Mouse (Mus musculus): Measurements from ENCODE around the gene Prox2. TPM values are rescaled to one million over a fixed set of nuclear protein-coding genes. Genes with fewer than 3 reads are reported as not detected.

Gene Prox2
- 1.8 TPM for polyA plus RNA-seq (2014; fragmentation: Illumina TruSeq; extraction: RNeasy Lipid Tissue Mini Kit (QIAGEN cat#74804))

DNA sequence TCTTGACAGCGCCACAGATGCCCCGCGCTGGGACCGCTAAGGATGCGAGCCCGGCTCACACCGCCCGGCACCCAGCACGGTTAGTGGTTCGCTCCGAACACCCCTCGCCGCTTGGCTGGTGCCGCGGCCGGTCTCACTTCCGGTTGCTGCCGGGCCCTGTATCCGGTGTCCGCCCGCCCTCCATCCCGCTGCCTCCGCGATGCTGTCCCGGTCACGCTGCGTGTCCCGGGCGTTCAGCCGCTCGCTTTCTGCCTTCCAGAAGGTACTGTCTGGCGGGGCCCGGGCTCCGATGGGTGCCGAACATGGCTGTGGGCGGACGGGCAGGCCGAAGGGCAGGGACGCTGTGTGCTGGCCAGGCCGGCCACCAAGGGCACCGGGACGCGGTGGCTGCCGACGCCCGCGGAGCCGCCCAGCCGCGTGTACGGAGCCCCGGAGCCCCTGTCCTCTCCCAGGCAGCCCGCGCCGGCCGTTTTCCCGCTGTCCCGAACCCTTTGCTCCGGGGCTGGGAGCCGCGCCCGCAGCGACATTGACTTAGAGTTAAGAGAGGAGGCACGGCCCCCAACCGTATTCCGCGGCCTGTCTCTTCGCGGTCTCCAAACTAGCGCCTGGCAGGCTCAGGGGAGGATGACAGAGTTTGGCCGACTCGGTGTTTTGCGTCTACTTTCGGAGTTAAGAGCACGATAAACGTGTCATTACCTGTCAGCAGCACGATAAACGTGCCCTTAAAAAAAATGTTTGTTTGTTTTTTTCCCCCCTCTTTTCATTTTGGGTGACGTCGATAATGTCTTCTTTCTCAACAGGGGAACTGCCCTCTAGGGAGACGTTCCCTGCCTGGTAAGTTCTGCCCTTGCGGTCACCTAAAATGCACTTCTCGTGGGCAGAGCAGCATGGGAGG lies at the start of gene Prox2, which contains the start of gene Dlst:
TSS of gene Prox2 (minus strand) at position 62 of the 895 bp plus-strand sequence.
TSS of gene Dlst (plus strand) at position 136 of the 895 bp plus-strand sequence.

DNA sequence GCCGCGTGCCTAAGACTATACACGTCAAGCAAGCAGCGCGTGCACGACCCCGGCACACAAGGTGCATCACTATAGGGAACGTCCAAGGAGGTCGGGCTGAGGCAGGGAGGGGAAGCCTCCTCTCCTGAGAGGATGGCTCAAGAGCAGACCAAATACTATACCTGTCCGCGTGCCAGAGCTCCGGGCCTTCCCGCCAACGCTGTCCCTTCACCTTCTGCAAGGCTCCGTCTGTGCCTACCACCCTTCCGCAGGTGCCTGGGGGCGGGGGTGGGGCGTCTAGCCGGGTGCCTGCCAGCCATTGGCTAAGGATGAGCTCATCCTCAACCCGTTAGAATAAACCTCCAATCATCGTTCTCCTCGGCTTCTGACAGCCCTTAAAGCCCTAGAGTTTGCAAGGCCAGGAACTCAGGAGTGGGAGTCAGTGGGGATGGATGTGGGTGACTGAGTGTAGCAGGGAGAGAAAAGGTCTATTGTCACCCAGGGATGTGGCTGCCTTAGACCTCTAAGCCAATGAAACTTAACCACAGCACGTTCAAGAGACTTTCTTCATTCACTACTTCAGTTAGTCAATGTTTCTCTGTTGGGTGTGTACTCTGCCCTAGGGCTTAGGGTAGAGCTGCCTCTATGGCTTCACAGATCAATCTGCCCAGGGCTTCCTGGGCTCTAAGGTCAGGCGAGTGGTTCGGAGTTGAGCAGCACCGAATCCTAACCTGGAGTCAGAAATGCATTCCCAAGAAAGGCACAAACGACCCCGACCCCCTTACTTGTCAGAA lies 40.6 kb upstream of the Prox2 start, which contains the start of gene Rps6kl1:
TSS of gene Rps6kl1 (minus strand) at position 263 of the 773 bp plus-strand sequence.

Other genes with a start within 250 kb of the Prox2 start
- gene Ltbp2, start 234.2 kb downstream of the Prox2 start, polyA plus RNA-seq (2014; fragmentation: Illumina TruSeq; extraction: RNeasy Lipid Tissue Mini Kit (QIAGEN cat#74804)) = 1.1 TPM
- gene Fcf1, start 139.9 kb downstream of the Prox2 start, polyA plus RNA-seq (2014; fragmentation: Illumina TruSeq; extraction: RNeasy Lipid Tissue Mini Kit (QIAGEN cat#74804)) = 142 TPM
- gene Arel1, start 139.9 kb downstream of the Prox2 start, polyA plus RNA-seq (2014; fragmentation: Illumina TruSeq; extraction: RNeasy Lipid Tissue Mini Kit (QIAGEN cat#74804)) = 23.1 TPM
- 76.1 TPM for gene Ylpm1, start 114.4 kb downstream of the Prox2 start, polyA plus RNA-seq (2014; fragmentation: Illumina TruSeq; extraction: RNeasy Lipid Tissue Mini Kit (QIAGEN cat#74804))
- 144 TPM for gene Dlst, start 74 bp upstream of the Prox2 start, polyA plus RNA-seq (2014; fragmentation: Illumina TruSeq; extraction: RNeasy Lipid Tissue Mini Kit (QIAGEN cat#74804))
- gene Rps6kl1, start 40.5 kb upstream of the Prox2 start, polyA plus RNA-seq (2014; fragmentation: Illumina TruSeq; extraction: RNeasy Lipid Tissue Mini Kit (QIAGEN cat#74804)) = not detected
- 0.66 TPM for gene Pgf, start 67.0 kb upstream of the Prox2 start, polyA plus RNA-seq (2014; fragmentation: Illumina TruSeq; extraction: RNeasy Lipid Tissue Mini Kit (QIAGEN cat#74804))
- gene Eif2b2, start 108.7 kb upstream of the Prox2 start, polyA plus RNA-seq (2014; fragmentation: Illumina TruSeq; extraction: RNeasy Lipid Tissue Mini Kit (QIAGEN cat#74804)) = 1.1 TPM
- gene Mlh3, start 159.8 kb upstream of the Prox2 start, polyA plus RNA-seq (2014; fragmentation: Illumina TruSeq; extraction: RNeasy Lipid Tissue Mini Kit (QIAGEN cat#74804)) = 36.7 TPM
- 13.0 TPM for gene Acyp1, start 177.7 kb upstream of the Prox2 start, polyA plus RNA-seq (2014; fragmentation: Illumina TruSeq; extraction: RNeasy Lipid Tissue Mini Kit (QIAGEN cat#74804))
- 0.88 TPM for gene Zc2hc1c, start 177.8 kb upstream of the Prox2 start, polyA plus RNA-seq (2014; fragmentation: Illumina TruSeq; extraction: RNeasy Lipid Tissue Mini Kit (QIAGEN cat#74804))
- gene Nek9, start 228.6 kb upstream of the Prox2 start, polyA plus RNA-seq (2014; fragmentation: Illumina TruSeq; extraction: RNeasy Lipid Tissue Mini Kit (QIAGEN cat#74804)) = 75.6 TPM

All from ovary, adult 10 weeks (tissue).